Mouse (Mus musculus) embryonic fibroblast, embryonic 13.5 days (primary cell): ENCODE results near the gene Edn2. TPM values are rescaled to one million over a fixed set of nuclear protein-coding genes. Genes with fewer than 3 reads are reported as not detected.

Experiments used
- H3K27ac ChIP-seq: 2 replicates; pipeline ENCODE4 v1.5.1; 2012; ENCODE audit warnings: low read length, control low read depth, inconsistent platforms; ENCODE audit not compliant: insufficient read depth
- H3K4me1 ChIP-seq: 2 replicates; pipeline ENCODE4 v1.6.1; 2011; ENCODE audit warnings: low read length; ENCODE audit not compliant: control insufficient read depth, insufficient read depth
- H3K4me3 ChIP-seq: 2 replicates; pipeline ENCODE4 v1.5.1; 2011; ENCODE audit warnings: mild to moderate bottlenecking, control low read depth, low read length; ENCODE audit not compliant: insufficient read depth
- CTCF ChIP-seq: IDR thresholded peaks from 2 replicates; pipeline ENCODE4 v1.5.1; 2011; ENCODE audit warnings: mild to moderate bottlenecking, control low read depth, low read length, moderate library complexity, borderline replicate concordance; ENCODE audit not compliant: insufficient read depth
- POLR2A ChIP-seq: IDR thresholded peaks from 2 replicates; pipeline ENCODE4 v1.6.1; 2011; ENCODE audit warnings: low read depth, mild to moderate bottlenecking, control low read depth, low read length, moderate library complexity
- polyA plus RNA-seq: library from polyadenylated mRNA; stranded (reverse); fragments of >200 nt; gene quantifications from 2 replicates; pipeline ENCODE4 v1.2.4, GENCODE M21; 2011; ENCODE audit warnings: low read depth; ENCODE audit not compliant: missing spikeins, insufficient read length

The Edn2 gene
- polyA plus RNA-seq, 1 experiment: not detected

GRCm38 (mm10) chr4:120152648-120153047 is 8.4 kb upstream of the Edn2 start:
- no peak overlapping the region for H3K27ac ChIP-seq
- no peak overlapping the region for H3K4me3 ChIP-seq
- TF ChIP-seq POLR2A: no peak
- TF ChIP-seq CTCF: no peak
- peaks cover 10% of the 10 kb centered on the region for H3K4me1 ChIP-seq

DNA sequence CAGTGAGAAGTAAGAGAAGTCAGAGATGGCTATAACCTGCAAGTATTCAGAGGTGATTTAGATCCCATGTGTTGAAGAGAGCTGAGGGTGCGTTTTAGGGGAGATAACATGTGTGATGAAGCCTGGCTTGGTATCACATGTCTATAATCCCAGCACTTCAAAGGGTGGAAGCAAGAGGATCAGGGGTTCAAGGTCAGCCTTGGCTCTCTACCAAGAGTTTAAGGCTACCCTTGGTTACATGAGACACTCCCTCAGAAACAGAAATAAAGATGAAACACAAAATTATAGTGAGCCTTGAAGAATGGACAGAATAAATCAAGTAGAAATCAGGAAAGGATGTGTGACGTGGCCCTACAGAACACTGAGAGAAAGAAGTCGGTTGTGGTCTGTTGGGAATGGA is 7.3 kb upstream of the Edn2 start:
- no peak for TF ChIP-seq POLR2A
- TF ChIP-seq CTCF: no peak
- Histone ChIP-seq H3K4me1 (peaks cover 6% of the 10 kb centered on the region), H3K27ac (no peak overlapping the region), H3K4me3 (no peak overlapping the region)

DNA sequence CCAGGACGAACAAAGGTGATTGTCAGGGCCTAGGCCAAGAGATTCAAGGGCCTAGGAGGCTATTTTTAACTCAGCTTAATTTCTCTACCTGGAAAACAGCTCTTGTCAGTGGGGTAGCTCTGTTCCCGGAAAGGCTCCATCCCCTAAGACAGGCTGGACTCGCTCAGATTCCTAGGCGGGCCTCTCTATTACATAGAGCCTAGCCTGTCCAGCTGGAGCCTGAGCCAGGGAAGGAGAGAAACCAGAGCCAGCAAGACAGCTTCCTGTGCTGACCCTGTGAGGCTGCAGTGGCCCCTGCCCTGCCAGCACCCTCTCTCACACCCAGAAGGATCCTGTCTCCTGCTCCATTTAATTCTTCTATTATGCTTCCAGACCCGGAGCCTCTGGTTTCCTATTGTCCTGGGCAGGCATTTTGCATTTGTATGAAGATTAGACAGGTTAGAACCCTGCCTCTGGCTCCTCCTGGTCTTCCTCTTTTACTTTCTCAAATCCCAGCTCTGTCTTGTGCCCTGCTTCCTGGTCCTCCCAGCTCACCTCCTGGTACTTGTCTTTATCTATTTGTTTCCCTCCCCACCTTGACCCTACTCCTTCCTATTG is 2.2 kb upstream of the Edn2 start:
- Histone ChIP-seq H3K27ac (no peak overlapping the region), H3K4me1 (no peaks in the 10 kb centered on the region), H3K4me3 (no peak overlapping the region)
- no peak for TF ChIP-seq CTCF
- no peak for TF ChIP-seq POLR2A

DNA sequence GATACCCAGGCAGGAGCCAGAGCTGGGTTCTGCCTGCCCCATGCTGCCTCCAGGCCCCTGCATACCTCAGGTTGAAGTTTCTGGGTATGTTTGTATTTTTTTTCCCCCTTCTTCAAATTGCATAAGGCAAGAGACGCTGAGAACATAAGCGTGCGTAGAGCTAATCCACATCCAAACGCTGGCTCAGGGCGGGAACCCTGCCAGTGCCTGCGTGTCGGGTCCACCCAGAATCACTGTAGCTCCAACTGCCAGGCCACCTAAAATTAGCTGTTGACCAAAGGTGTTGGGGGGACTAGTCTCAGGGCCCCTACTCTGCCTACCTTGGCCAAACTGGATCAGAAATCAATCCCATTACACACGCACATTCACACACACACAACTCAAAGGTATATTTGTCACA is 1.6 kb downstream of the Edn2 start:
- Histone ChIP-seq H3K27ac (no peak overlapping the region), H3K4me3 (no peak overlapping the region), H3K4me1 (no peaks in the 10 kb centered on the region)
- TF ChIP-seq POLR2A: no peak
- TF ChIP-seq CTCF: no peak

GRCm38 (mm10) chr4:120163242-120163641 is 2.2 kb downstream of the Edn2 start:
- H3K27ac ChIP-seq: no peak overlapping the region
- H3K4me3 ChIP-seq: no peak overlapping the region
- H3K4me1 ChIP-seq: no peaks in the 10 kb centered on the region

GRCm38 (mm10) chr4:120164316-120164715 is 3.3 kb downstream of the Edn2 start:
- TF ChIP-seq POLR2A (no peak), CTCF (no peak)
- no peak overlapping the region for H3K4me3 ChIP-seq

More at GRCm38 (mm10) chr4:120163242-120163641, 2.2 kb downstream of the Edn2 start:
- TF ChIP-seq CTCF (no peak), POLR2A (no peak)

DNA sequence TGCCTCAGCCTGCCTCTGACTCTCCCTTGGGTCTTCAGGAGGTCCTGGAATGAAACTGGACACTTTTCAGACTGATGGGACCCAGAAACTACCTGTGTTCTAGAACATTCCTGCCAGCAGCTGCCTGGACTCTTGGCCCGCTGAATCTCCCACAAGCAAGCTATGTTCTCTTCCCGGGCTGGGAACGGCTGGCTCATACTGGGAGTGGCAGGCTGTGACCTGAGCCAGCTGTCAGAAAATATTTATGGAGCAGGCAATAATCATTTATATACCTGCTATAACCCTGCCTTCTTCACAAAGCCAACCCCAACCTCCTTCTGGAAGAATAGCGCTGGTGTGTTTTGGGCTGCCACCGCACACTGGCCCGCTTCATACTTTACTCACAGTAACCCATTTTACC is 6.8 kb downstream of the Edn2 start:
- TF ChIP-seq CTCF: no peak
- no peak for TF ChIP-seq POLR2A
- H3K4me3 ChIP-seq: no peak overlapping the region
- H3K27ac ChIP-seq: no peak overlapping the region
- no peaks in the 10 kb centered on the region for H3K4me1 ChIP-seq

More at GRCm38 (mm10) chr4:120164316-120164715, 3.3 kb downstream of the Edn2 start:
- Histone ChIP-seq H3K4me1 (no peaks in the 10 kb centered on the region), H3K27ac (no peak overlapping the region)

GRCm38 (mm10) chr4:120168346-120168745 is 7.3 kb downstream of the Edn2 start:
- H3K4me1 ChIP-seq: no peaks in the 10 kb centered on the region
- H3K4me3 ChIP-seq: no peak overlapping the region
- no peak for TF ChIP-seq CTCF
- no peak for TF ChIP-seq POLR2A
- no peak overlapping the region for H3K27ac ChIP-seq

DNA sequence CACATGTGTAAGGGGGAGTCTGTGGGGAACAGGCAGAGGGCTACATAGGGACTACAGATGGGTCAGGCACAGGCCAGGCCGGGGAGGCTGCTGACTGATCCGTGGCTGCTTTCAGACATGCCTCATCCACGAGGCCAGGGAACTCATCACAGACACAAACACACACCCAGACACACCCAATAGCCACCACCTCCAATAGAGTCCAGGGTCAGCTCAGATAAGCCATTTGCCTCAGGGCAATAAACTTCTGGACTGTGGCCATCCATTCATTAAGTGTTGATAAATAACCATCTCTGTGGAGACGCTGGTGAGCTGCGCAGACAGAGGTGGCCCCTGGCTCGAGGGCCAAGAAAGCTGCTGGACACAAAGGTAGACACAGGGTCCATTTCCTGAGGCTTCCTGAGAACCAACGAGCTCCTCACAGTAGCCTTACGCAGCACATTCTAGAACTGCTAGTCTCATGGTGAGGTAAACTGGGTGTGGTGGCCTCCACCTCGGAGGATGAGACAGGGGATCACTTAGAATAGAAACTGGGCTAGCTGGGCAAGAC is 9.5 kb downstream of the Edn2 start:
- TF ChIP-seq CTCF (no peak), POLR2A (no peak)
- Histone ChIP-seq H3K27ac (no peak overlapping the region), H3K4me1 (no peaks in the 10 kb centered on the region), H3K4me3 (no peak overlapping the region)

GRCm38 (mm10) chr4:120172050-120172684 is 11.2 kb downstream of the Edn2 start:
- Histone ChIP-seq H3K4me1 (no peaks in the 10 kb centered on the region), H3K4me3 (no peak overlapping the region), H3K27ac (no peak overlapping the region)
- no peak for TF ChIP-seq CTCF
- no peak for TF ChIP-seq POLR2A
